Mouse (Mus musculus): ENCODE data around the gene 1700017B05Rik.
"Not testable (repeated sequence)": the region's sequence is repeated elsewhere in the genome, so short reads cannot be mapped to it uniquely, and the experiment has no call there.

Gene 1700017B05Rik

GRCm38 (mm10) chr9:57248030-57248942 lies 14.1 kb downstream of the 1700017B05Rik start:
- no peak for DNase-seq (ENCODE audit: extremely low read depth, low read depth, low spot score)

- DNase-seq (ENCODE audit: extremely low read depth, low read depth, low spot score) = no peak
Measured at GRCm38 (mm10) chr9:57247201-57247671, 15.2 kb downstream of the 1700017B05Rik start.

DNA sequence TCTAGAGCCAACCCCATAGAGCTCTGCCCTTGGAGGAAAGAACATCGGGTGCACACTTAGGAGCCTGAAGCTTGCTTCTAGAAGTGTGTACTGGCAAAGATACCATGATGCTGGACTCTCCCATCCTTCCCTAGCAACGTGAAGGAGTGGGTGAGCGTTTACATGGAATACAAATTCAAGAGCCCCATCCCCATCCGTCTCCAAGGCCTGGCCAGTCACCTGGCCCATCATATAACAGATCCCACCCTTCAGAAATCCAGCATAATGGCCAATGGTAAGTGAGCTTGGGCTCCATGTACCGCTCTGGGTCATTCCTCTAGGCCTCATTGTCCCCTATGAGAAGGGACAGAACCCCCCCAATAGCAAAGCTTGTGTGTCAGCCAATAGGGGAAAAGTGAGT lies 15.9 kb downstream of the 1700017B05Rik start:
- no peak for DNase-seq (ENCODE audit: extremely low read depth, low read depth, low spot score)

DNA sequence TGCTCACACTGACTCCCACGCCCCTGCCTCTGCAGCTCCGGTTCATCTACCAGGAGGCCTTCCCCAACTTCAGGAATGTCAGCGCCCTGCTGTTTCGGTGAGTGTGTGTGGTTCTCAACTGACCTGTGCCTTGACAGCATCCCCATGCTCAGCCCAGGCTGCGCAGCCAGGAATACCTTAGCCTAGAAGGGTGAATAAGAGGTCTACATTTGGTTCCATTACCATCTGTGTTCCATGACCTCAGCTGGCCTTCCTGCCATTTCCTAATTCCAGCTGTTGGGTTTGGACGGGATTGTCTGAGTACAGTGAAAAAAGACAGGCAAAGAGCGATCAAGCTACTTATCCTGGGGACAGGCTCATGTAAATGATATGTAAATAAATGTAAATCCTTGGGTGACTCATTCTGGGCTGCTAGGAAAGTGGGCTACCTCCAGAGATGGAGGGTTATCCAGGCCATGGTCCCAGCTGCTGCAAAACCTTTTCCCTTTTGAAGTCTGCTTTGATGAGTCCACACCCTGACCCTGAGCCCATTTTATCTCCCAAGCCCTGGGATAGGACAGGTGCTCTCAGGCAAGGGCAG lies 18.2 kb downstream of the 1700017B05Rik start:
- DNase-seq (ENCODE audit: extremely low read depth, low read depth, low spot score) = no peak

DNA sequence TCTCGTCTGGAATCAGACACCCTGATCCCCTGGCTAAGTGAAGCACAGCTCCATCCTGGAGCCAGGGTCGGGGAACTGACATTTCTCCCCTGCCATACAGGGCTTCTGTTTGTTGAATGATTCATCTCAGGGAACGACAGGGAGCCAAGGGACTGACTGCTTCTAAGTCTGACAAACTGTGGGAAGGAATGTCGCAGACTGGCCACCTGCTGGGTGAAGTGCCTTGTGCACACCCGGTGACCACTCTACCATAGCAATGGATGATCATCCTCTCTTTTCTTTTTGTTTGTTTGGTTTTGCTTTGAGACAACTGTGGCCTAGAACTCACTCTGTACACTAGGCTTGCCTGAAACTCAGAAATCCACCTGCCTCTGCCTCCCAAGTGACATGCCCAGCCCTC lies 19.5 kb downstream of the 1700017B05Rik start:
- DNase-seq (ENCODE audit: extremely low read depth, low read depth, low spot score) = no peak

DNA sequence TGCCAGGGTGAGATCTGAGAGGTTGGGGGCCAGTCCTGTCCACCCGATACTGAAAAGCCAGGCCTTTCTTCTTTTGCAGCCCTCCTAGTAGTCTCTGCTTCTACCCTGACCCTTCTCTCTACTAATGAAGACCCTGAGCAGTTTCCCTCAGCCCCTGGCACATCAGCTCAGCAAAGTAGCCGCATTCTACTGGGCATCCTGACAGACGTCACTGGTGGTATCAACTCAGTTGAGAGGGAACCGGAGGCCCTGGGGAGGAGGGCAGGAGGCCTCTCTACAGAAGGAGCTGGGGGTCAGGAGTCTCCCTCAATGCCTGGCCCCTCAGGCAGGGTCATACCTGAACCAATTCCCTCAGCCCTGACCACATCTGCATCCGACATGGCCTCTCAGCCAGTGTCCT lies 21.3 kb downstream of the 1700017B05Rik start:
- no peak for DNase-seq (ENCODE audit: extremely low read depth, low read depth, low spot score)

GRCm38 (mm10) chr9:57238220-57238619 lies 24.2 kb downstream of the 1700017B05Rik start:
- no peak for DNase-seq (ENCODE audit: extremely low read depth, low read depth, low spot score)

GRCm38 (mm10) chr9:57237705-57238104 lies 24.7 kb downstream of the 1700017B05Rik start:
- no peak for DNase-seq (ENCODE audit: extremely low read depth, low read depth, low spot score)

DNA sequence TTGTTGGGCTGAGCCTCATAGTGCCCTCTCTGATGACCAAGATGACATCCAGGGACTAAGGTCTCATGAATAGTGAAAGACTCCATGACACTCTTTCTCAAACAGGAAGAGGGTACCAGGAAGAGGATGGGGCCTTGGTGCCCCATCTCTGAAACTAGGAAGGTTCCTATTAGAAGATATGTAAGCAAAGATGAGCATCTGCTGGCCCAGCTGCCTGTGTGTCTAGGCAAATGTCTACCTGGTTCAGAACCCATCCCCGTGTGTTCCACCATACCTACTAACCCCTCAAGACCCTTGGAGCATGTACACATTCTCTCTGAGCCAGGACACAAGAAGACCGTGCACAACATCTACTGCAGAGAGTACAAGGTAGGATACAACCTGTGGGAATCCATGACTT lies 26.2 kb downstream of the 1700017B05Rik start, which contains the start of gene Trcg1:
Gene Trcg1 (plus strand): TSS at position 301 of the 400 bp plus-strand sequence.
- no peak for DNase-seq (ENCODE audit: extremely low read depth, low read depth, low spot score)

- no peak for DNase-seq (ENCODE audit: extremely low read depth, low read depth, low spot score)
Measured at GRCm38 (mm10) chr9:57233767-57234166, 28.6 kb downstream of the 1700017B05Rik start.

GRCm38 (mm10) chr9:57233142-57233541 lies 29.3 kb downstream of the 1700017B05Rik start:
- no peak for DNase-seq (ENCODE audit: extremely low read depth, low read depth, low spot score)

- no peak for DNase-seq (ENCODE audit: extremely low read depth, low read depth, low spot score)
Measured at GRCm38 (mm10) chr9:57232341-57232940, 30.0 kb downstream of the 1700017B05Rik start.

DNA sequence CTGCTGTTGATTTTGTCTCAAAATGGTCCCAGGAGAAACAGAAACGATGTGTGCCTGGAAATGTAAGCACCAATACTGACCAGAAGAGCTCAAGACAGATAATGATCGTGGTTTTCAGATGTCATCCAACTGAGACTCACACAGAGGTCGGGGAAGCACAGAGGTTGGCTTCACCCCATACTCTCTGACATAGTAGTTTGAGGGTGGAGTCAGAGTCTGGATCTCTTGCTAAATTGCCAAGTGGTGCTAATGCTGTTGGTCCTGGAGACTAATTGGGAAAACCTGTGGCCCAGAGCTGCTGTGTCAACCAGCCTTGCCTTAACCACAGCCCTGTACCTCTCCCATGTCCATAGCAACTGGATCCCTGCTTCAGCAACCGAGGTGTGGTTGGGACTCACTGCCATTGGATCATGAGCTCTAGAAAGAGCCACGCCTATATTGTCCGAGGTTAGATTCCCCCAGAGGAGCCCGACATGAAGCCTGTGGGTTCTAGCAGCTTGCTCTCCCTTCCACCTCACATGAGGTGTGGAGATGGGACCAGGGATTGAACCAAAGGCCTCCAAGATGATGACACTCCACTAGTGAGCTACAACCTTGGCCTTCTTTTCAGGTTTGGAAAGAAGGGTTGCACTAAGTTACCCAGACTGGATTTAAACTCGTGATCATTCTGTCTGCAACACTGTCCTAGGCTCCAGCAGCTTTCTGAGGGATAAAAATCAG lies 30.7 kb downstream of the 1700017B05Rik start:
- DNase-seq (ENCODE audit: extremely low read depth, low read depth, low spot score) = no peak

DNA sequence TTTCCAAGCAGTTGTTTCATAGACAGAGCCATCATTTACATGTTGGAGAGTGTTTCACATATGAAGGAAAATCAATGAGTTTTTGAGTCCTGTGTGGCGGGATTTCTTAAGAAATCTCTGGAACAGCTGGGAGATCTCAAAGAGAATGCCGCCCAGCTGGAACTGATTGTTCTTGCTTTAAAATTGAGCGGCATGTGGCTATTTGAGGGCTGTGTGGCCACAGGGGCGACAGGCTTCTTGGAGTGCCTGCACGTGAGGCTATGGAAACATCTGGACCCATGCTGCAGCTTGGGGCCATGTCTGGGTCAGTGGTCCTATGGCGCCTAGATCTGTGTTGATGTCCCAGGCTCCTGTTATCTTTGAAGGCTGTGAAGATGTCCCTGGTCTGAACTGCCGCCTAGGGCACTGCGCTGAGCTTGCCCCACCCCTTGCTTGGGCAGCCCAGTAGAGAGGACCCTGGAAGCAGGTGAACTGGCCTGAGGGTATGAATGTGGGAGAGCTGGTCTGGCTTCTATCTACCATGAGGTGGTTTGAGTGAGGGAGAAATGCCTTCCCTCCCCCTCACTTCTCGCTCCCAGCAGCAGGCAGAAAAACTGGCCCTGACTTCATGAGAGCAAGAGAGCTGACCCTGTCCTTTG lies 32.1 kb downstream of the 1700017B05Rik start:
- DNase-seq (ENCODE audit: extremely low read depth, low read depth, low spot score) = no peak

- no peak for DNase-seq (ENCODE audit: extremely low read depth, low read depth, low spot score)
Measured at GRCm38 (mm10) chr9:57229726-57230125, 32.7 kb downstream of the 1700017B05Rik start.

GRCm38 (mm10) chr9:57228186-57228585 lies 34.2 kb downstream of the 1700017B05Rik start:
- no peak for DNase-seq (ENCODE audit: extremely low read depth, low read depth, low spot score)

DNA sequence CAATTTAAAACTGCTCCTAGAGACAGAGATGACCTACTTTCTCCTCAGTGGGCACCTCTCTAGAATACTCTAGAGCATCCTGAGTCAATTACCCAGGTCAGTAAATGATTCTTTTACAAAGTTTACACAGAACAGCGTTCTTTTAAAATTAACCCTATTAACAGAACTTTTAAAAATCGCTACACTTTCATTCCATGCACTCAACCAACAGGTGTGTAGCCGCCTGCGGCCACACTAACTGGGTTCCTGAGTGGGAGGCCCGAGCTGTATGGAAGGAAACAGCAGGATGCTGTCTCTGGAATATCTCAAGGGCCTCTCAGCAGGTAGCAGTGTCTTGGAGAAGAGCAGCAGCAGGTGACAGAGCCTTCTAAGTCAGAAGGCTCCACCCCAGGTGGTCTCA lies 35.2 kb downstream of the 1700017B05Rik start:
- no peak for DNase-seq (ENCODE audit: extremely low read depth, low read depth, low spot score)

DNA sequence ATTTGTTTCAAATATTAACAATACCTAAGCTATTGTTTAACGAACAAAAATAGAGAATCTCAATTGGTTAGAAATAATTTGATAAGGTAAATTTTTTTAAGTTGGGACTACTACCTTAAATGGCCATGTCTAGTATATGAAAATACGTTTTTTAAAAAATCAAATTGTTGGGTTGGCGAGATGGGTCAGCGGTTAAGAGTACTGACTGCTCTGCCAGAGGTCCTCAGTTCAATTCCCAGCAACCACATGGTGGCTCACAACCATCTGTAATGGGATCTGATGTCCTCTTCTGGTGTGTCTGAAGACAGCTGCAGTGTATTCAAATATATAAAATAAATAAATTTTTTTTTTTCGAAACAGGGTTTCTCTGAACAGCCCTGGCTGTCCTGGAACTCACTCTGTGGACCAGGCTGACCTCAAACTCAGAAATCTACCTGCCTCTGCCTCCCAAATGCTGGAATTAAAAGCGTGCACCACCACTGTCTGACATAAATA lies 35.7 kb downstream of the 1700017B05Rik start:
- not testable (repeated sequence) for DNase-seq (ENCODE audit: extremely low read depth, low read depth, low spot score)

DNA sequence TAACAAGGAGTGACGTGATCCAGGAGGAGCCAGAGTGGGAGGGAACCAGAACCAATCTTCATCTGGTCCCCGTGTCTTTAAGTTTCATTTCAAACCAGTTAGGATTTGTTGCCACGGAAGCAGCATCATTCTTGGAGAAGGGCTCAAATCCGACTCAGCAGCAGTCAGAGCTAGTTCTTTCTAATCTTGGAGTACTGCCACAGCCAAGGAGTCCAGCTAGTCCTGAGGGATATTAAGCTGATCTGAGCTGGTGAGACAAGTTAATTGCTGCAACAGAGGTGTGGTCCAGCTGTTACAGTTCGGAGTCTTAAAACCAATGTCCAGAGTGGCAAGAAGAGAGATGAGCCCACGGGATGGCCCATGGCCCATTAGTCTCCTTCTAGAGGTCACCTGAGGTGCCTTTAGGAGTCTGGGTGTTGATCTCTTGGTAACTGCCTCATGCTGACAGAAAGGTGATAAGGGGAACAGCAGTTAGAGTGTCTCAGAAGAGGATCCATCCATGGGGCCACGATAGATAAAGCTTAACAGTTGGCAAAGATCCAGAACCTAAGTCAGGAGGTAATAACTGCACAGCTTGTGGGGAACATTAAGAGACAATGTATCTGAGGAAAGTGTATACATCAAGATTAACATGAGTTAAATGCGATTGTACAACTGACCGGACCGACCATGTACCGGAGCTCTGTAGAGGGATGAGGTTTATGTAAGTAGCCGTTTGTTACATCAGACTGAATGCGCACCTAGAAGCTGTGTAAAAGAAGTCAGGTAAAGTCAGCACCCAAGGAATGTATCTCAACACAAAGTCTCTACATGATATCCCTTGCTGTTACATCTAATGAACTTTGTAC lies 36.4 kb downstream of the 1700017B05Rik start:
- DNase-seq (ENCODE audit: extremely low read depth, low read depth, low spot score) = no peak

Data from fat pad, adult 2 months (tissue).